Mouse (Mus musculus) hematopoietic stem cell, adult 5-6 weeks (primary cell): Measurements from ENCODE around the gene Dgat2. TPM values are rescaled to one million over a fixed set of nuclear protein-coding genes. Genes with fewer than 3 reads are reported as not detected.

Experiments
- ATAC-seq, 2 experiments: fragments of 125-278 bp in 1 of 2; replicated peaks in 1 of 2; 2 replicates each; pipeline ENCODE4 v1.8.0; 2016 to 2017; ENCODE audit warnings: inconsistent platforms in 2 of 2, mild to moderate bottlenecking in 2 of 2, moderate number of reproducible peaks in 2 of 2, low read depth in 1 of 2, moderate TSS enrichment in 1 of 2; ENCODE audit not compliant: low FRiP score in 2 of 2, poor library complexity in 2 of 2, severe bottlenecking in 2 of 2, insufficient read depth in 1 of 2, low TSS enrichment in 1 of 2
- total RNA-seq: library from RNA; stranded (forward); fragments of 172-1452, 232-1000 nt; gene quantifications from 2 replicates; pipeline ENCODE4 v1.2.3, GENCODE M21; 2017

The Dgat2 gene
- total RNA-seq, result 0.69 and 5.9 TPM in 2 replicates

DNA sequence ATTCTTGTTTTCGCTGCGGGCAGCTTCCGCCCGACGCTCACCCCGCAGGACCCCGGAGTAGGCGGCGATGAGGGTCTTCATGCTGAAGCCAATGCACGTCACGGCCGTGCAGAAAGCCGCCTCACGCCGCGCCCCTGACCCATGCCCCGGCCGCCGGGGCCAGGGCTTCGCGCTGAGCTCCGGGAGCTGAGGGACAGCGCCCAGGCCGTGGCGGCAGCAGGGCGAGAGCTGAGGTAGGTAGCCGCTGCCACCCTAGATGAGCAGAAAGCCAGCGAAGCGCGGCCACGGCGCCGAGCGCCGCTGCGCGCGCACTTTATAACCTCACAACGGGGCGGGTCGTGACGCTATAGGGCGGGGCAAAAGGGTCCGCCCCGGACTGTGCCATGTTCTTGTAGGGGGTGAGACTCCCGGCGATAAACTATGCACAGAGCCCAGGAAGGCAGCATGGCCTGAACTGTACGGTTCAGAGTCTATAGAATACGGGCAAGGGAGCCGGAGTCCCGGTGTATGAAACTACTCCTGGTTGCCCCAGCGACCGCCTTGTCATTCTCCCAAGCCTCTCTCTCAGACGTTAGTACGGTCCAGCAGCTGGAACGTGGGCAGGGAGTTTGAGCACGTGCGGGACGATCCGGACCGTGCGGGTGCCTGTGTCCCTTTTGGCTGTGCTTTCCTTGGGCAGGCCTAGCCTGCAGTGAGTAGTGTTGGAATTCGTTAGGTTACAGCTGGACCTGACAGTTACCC, at the start of gene Dgat2:
Gene Dgat2 (minus strand): TSS at position 288 of the 741 bp plus-strand sequence.
- peak; percentile 69 to 81 for ATAC-seq

GRCm38 (mm10) chr7:99230061-99230747, 47.7 kb upstream of the Dgat2 start:
- ATAC-seq, result no peak

GRCm38 (mm10) chr7:99229411-99229810, 46.9 kb upstream of the Dgat2 start:
- peak; percentile 67 to 73; a peak in 3 of 4 replicates for ATAC-seq

DNA sequence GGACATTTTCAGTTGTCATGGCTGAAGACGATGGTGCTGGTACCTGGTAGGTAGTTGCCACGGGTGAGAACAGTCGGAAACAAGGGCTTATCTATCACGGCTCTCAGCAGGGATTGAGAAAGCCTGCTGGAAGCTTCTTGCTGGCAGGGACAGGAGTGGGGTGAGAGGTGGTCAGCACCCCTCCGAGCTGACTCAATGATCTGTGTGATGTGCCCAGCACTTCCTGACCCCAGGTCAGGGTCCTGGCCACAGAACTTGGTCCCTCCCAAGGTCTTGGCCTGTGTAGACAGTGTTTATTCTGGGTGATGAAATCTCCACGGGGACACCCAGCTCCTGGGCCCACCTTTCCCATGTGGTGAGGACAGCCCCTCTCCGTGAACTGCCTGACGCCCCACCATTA, 46.3 kb upstream of the Dgat2 start:
- ATAC-seq, result no peak

DNA sequence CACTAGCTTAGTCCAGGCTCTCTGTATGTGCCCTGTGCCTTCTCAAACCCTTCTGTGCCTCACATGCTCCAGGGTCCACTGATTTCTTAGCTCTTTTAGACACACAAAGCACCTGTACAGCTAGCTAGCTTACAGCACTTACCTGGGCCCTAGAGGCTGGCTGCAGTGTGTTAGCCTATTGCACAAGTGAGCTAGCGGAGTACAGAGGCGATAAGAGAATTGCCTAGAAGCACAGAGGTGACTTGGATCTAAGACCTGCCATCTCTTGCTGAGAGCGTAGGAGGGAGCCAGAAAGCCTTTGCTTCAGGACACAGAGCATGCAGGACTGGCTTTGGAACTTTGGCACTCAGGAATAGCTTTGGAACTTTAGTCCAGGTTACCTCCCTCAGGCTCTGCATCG, 44.7 kb upstream of the Dgat2 start:
- no peak for ATAC-seq

DNA sequence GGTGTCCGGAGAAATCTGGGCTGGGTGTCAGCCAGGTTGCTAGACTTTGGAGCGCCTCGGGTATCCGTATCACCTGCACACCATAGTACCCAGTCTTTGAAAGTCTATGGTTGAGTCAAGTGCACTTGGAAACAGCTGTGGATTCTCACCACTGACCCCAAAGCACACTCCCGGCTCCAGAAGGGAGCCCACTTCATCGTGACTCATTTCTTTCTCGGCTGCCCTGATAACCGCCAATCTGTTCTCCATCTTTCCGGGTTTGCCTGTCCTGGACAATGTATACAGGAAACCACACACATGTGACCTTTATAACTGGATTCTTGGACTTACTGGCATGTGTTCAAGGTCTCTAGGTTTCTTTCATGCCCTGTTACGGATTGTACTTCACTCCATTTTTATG, 44.1 kb upstream of the Dgat2 start:
- ATAC-seq, result no peak

DNA sequence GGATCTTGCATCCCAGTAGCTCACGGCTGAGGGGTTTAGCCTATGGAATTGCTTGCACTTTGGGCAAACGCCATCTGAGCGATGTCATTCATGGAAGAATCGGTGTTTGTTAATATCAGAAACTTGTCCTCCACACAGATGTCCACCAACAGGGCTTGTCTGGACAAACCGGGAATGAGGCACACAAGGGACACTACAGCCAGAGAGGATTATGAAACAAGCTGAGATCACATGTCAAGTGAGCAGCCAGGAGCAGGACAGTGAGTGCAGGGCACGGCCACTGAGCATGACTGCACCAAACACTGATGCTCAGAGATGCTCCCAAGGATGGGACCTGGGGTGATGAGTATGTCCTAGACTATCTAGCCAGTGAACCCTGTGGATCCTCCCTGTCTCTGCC, 42.9 kb upstream of the Dgat2 start:
- no peak for ATAC-seq

GRCm38 (mm10) chr7:99224648-99225190, 42.2 kb upstream of the Dgat2 start:
- ATAC-seq, result no peak

GRCm38 (mm10) chr7:99224225-99224624, 41.7 kb upstream of the Dgat2 start:
- ATAC-seq, result no peak

DNA sequence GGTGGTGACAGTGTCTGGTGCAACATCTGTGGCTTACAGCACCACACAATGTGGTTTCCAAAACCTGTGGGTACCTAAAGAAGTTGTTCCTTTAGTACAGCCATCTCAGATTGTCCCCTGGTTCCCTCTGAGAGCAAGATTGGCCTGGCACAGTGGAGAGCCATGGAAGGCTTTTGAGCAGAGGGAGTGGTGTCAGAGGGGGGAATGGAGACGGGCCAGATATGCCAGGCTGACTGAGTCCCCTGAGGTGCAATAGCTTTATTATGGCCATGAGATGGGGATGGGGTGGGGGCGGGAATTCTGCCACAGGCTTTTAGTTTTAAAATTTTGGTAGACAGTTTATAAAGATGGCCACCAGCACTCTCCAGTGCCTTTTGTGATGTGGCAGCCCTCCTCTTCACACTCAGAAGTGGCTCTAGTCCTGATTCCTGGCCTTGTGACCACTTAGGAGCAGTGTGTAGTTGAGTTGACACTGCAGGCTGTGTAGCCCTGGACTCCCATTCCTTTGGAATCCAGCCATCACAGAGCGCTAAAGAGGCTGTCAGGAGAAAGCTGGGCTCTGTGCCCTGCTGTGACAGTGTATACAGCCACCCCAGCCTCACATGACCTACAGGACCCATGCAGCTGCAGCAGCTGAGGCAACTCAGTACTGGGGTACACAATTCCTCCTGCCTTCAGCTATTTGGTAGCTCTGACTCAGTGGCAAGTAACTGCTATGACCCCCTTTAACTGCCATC, 35.0 kb upstream of the Dgat2 start:
- ATAC-seq, result no peak

GRCm38 (mm10) chr7:99215347-99215855, 32.9 kb upstream of the Dgat2 start:
- no peak for ATAC-seq

- ATAC-seq, result no peak
These were observed 32.2 kb upstream of the Dgat2 start for GRCm38 (mm10) chr7:99214621-99215185.

- ATAC-seq, result no peak
These were observed 31.2 kb upstream of the Dgat2 start for GRCm38 (mm10) chr7:99213686-99214085.

DNA sequence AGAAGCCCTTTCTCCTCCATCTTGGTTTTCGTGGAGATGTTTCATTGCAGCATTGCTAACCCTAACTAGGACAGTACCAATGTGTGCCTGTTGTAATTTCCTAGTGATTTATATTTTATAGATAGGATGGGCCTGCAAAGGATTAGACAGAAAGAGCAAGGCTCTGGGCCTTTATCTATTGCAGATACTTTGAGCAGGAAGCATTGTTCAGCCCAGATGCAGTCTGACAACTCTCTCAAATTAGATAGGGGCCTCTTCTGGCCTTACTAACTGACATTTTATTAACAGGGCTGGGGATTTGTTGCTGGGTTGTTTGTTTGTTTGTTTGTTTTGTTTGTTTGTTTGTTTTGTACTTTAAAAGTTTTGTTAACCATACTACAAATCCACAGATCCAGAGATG, 30.5 kb upstream of the Dgat2 start:
- no peak for ATAC-seq

DNA sequence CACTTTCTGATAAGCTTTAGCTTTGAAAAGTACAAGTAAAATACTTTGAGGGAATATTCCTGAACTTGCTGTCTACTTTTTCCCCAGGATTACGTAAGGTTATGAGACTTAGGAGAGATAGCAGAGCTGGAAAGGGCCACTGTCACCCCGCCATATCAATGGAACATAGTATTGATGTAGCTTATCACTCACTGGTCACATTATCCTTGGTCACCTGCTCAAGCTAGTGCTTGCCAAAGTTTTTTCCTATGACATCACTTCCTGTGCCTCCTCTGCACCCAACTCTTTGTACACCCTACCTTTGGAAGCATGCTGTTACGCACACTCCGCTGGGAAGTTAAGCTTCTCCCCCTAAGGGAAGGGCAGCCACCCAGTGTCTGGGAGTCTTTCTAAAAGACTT, 26.2 kb upstream of the Dgat2 start:
- ATAC-seq, result no peak

DNA sequence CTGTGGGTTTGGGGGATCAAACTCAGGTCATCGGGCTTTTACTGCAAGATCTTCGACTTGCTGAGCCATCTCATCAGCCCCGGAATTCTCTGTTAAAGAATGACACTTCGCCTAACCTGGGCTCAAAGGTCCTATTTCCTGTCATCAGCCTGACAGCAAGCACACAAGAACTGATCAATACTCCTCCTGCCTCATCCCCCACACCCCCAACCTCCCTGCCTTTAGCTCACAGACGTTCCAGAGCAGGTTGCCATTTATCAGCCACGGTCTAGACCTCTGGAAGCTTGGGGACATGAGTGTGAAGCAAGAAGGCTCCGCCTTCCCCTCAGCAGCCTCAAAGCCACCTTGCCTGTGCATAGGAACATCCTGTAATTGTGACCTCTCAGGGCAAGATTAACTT, 23.8 kb upstream of the Dgat2 start:
- ATAC-seq, result no peak

GRCm38 (mm10) chr7:99202163-99202562, 19.6 kb upstream of the Dgat2 start:
- ATAC-seq, result no peak
